Mouse (Mus musculus): ENCODE data around the gene Cdc42ep4.

- no peak for TF ChIP-seq HCFC1 (IDR thresholded peaks at IDR 0.05; ENCODE audit: borderline replicate concordance, insufficient read depth, low read length)
- no peak for TF ChIP-seq MAFK (IDR thresholded peaks at IDR 0.05; ENCODE audit: insufficient read depth, low read depth, low read length)
Observed at GRCm38 (mm10) chr11:113698013-113698545, 53.6 kb downstream of the Cdc42ep4 start.
